Mouse (Mus musculus) effector memory CD4-positive, alpha-beta T cell, adult 7 months (primary cell): ENCODE data around the gene Gpha2. TPM values are rescaled to one million over a fixed set of nuclear protein-coding genes. Genes with fewer than 3 reads are reported as not detected.

Source experiments
- polyA plus RNA-seq: library from polyadenylated mRNA; unstranded; fragments of 100-300 nt; shearing (Covaris generic); gene quantifications from one replicate; pipeline ENCODE4 v1.2.1, GENCODE M21; 2017

The Gpha2 gene
- not detected for polyA plus RNA-seq

DNA sequence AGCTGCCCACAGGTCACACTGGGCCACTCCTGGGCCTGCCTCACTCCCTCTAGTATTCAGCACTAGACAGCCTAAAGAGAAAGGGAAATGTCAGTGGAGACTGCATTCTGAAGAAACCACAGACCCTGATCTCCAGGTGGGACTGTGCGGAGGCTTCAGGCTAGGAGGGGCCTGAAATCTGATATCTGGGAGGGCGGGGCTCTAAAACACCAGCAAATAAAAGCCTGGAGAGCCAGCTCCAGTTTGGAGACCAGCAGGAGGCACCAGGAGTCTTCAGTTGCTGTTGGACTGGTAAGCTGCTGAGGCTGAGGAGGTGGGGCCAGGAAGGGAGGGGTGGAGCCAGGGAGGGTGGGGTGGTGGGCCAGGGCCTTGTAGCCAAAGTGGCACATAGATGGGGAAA lies at the start of gene Gpha2:
Gene Gpha2 (plus strand): TSS at position 246 of the 400 bp plus-strand sequence.

DNA sequence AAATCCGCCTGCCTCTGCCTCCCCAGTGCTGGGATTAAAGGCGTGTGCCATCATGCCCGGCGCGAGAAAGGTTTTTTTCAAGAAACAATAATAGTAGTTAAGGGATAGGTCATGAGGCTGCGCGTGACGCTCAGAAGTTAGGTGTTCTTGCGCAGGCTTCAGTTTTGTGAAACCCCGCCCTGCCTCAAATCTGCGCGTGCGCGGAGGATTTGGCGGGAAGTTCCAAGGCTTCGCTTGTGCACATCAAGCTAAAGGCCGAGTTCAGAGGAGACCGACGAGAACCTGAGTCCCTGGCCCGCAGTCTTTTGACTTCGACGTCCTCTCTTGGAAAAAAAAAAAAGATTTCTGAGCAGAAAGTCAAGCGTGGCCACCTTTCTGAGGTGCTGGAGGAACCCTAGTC lies 42.0 kb upstream of the Gpha2 start, which contains the start of gene Majin:
Gene Majin (plus strand): TSS at position 258 of the 400 bp plus-strand sequence.

DNA sequence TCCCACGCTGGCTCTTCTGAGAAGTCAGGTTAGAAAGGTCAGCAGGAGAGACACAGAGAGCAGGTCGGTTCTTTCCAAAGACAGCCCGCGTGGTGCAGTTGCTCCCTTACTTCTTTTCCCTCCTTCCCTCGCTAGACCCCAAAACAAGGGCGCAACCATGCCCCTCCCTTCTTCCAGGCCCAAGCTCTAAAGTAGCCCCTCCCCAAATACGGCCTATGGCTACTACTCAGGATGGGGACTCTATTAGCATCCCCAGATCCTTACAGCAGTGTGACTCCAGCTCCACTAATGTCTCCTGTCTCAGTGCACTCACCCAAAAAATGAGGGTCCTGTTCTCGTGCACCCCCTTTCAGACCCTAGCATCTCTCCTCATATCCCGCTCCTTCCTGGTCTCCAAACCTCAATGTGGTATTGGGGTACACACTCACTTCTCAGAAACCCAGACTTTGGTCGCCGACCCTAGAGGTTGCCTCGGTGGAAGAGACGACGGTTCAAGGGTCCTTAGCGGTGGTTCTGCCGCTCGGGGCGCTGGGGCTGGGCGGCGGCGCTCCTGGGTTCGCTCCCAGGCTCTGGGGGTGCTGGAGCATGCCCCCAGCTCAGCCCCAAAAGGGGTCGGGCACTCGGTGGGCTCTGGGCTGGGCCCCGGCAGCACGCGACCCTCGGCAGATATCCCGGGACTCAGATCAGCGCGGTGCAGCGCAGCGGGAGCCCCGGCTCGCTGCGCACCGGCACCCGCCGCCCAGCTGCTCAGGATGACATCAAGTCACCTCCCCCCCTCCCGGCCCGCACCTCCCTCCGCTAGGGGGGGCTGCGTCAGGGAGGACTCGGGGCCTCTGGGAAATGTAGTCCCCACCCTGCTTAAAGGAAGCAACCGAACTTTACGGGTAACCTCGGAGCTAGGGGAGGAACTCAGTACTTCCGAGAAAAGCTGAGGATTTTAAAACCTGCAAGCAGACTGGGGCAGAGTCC lies 9.2 kb downstream of the Gpha2 start, which contains the start of gene Ppp2r5b:
Gene Ppp2r5b (minus strand): TSS at position 789 of the 969 bp plus-strand sequence.

DNA sequence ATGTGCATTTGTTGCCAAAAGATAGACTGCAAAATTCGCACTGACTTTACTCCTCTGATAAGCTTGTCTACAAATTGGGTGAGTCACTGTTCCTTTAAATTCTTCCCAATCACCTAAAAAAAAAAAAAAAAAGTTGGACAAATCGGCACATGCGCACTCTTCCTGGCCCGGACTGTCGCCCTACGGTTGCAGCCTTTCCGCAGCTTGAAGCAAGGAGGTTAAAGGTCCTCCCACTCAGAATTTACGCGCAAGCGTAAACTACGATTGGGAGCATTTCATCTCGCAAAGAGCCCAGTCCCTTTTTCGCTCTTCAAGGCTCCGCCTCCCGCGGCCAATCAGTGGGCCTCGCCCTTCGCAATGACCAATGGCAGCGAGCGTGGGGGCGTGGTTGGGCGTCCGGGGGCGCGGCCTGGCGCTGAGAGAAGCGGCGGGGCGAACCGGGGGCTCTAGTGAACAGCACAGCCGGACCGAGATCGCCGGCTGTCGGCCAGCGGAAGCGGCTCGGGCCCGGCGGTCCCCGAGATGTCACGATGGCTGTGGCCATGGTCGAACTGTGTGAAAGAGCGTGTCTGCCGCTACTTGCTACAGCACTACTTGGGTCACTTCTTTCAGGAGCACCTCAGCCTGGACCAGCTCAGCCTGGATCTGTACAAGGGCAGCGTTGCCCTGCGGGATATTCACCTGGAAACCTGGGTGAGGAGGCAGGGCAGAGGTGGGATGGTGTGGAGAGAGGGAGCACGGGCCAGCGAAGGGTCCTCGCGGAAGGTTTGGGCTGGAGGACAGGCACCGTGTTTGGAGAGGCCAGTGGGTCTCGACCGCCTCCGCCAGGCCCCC lies 15.3 kb downstream of the Gpha2 start, which contains the start of gene Atg2a:
Gene Atg2a (plus strand): TSS at position 395 of the 834 bp plus-strand sequence.

DNA sequence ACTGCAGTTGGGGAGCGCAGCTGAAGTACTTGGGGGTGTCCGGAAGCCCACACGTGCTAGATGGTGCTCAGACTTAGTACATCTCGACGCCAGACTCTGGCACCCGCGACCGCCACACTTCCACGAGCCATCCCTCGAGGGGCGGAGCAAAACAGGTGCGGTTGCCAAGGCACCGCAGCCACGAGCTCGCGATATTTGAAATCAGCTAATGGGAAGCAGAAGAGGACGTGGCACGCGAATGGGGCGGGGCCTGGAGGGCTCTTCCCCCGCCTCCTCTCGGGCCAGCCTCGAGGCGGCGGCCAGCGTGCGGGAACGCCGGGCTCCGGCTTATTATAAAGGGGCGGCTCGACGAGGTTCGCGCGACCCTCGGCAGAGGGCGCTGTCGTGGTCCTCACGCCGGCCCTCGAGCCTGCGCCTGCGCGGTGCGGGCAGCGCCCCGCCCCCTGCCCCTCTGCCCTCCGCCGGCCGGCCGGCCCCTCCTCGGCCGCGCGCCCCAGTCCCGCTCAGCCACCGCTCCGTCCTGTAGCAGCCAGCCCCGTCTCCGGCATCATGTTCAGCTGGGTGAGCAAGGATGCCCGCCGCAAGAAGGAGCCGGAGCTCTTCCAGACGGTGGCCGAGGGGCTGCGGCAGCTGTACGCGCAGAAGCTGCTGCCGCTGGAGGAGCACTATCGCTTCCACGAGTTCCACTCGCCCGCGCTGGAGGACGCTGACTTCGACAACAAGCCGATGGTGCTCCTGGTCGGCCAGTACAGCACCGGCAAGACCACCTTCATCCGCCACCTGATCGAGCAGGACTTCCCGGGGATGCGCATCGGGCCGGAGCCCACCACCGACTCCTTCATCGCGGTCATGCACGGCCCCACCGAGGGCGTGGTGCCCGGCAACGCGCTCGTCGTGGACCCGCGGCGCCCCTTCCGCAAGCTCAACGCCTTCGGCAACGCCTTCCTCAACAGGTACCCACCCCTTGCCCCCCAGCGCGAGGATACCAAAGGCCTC lies 50.5 kb downstream of the Gpha2 start, which contains the start of gene Ehd1:
Gene Ehd1 (plus strand): TSS at position 300 of the 996 bp plus-strand sequence.

Other genes with a start within 250 kb of the Gpha2 start
- not detected for gene Slc22a20, start 240.2 kb upstream of the Gpha2 start, polyA plus RNA-seq
- 43.6 TPM for gene Capn1, start 210.5 kb upstream of the Gpha2 start, polyA plus RNA-seq
- 55.4 TPM for gene Syvn1, start 179.8 kb upstream of the Gpha2 start, polyA plus RNA-seq
- 22.8 TPM for gene Mrpl49, start 168.6 kb upstream of the Gpha2 start, polyA plus RNA-seq
- 995 TPM for gene Fau, start 168.5 kb upstream of the Gpha2 start, polyA plus RNA-seq
- 17.7 TPM for gene Znhit2, start 165.2 kb upstream of the Gpha2 start, polyA plus RNA-seq
- 6.2 TPM for gene Tm7sf2, start 158.0 kb upstream of the Gpha2 start, polyA plus RNA-seq
- 79.3 TPM for gene Vps51, start 149.1 kb upstream of the Gpha2 start, polyA plus RNA-seq
- gene Tmem262, start 146.3 kb upstream of the Gpha2 start, polyA plus RNA-seq = not detected
- gene Gm28374, start 144.1 kb upstream of the Gpha2 start, polyA plus RNA-seq = 1.2 TPM
- 26.0 TPM for gene Zfpl1, start 141.4 kb upstream of the Gpha2 start, polyA plus RNA-seq
- 0.80 TPM for gene Cdca5, start 141.4 kb upstream of the Gpha2 start, polyA plus RNA-seq
- not detected for gene AC131692.1, start 132.0 kb upstream of the Gpha2 start, polyA plus RNA-seq
- not detected for gene Naaladl1, start 120.6 kb upstream of the Gpha2 start, polyA plus RNA-seq
- 6.3 TPM for gene Sac3d1, start 107.7 kb upstream of the Gpha2 start, polyA plus RNA-seq
- gene Snx15, start 98.1 kb upstream of the Gpha2 start, polyA plus RNA-seq = 28.8 TPM
- not detected for gene Batf2, start 85.4 kb upstream of the Gpha2 start, polyA plus RNA-seq
- gene Arl2, start 84.8 kb upstream of the Gpha2 start, polyA plus RNA-seq = 38.1 TPM
- gene Majin, start 42.0 kb upstream of the Gpha2 start, polyA plus RNA-seq = 0.33 TPM
- gene Ppp2r5b, start 9.5 kb downstream of the Gpha2 start, polyA plus RNA-seq = 15.8 TPM
- gene Atg2a, start 15.3 kb downstream of the Gpha2 start, polyA plus RNA-seq = 70.6 TPM
- gene Ehd1, start 50.3 kb downstream of the Gpha2 start, polyA plus RNA-seq = 38.7 TPM
- gene Cdc42bpg, start 80.1 kb downstream of the Gpha2 start, polyA plus RNA-seq = 0.48 TPM
- 31.5 TPM for gene Men1, start 108.6 kb downstream of the Gpha2 start, polyA plus RNA-seq
- 103 TPM for gene Map4k2, start 114.8 kb downstream of the Gpha2 start, polyA plus RNA-seq
- gene Sf1, start 137.3 kb downstream of the Gpha2 start, polyA plus RNA-seq = 491 TPM
- 2.7 TPM for gene Pygm, start 158.0 kb downstream of the Gpha2 start, polyA plus RNA-seq
- 246 TPM for gene Rasgrp2, start 173.0 kb downstream of the Gpha2 start, polyA plus RNA-seq
- gene Nrxn2, start 192.4 kb downstream of the Gpha2 start, polyA plus RNA-seq = 0.63 TPM